Mouse (Mus musculus): ENCODE data around the gene Wnt7a.

- TF ChIP-seq CTCF (conservative IDR thresholded peaks at IDR 0.05; ENCODE audit: insufficient read depth, insufficient read length, low read depth, low read length) = no peak
- no peak for TF ChIP-seq POLR2A (IDR thresholded peaks at IDR 0.05; ENCODE audit: low read depth, low read length)
Measured at GRCm38 (mm10) chr6:91408616-91409015, 2.5 kb downstream of the Wnt7a start.

Measured in kidney, adult 2 months (tissue).